Mouse (Mus musculus) hindbrain, embryonic 16.5 days (tissue): ENCODE measurements at regions not wholly inside any gene's neighbourhood (a gene's known extent, or its start where the extent isn't known, plus 50 kb on each side); places are given as distances from the start of the nearest gene placed in this dataset.

Source experiments
- ATAC-seq: fragments of 200-750 bp; cut with Nextera tagmentation; 2 replicates; pipeline ENCODE4 v1.8.0; 2017; ENCODE audit warnings: moderate TSS enrichment, moderate library complexity
- H3K27ac ChIP-seq: fragments of 300-500 bp; sonication (generic); 2 replicates; pipeline ENCODE4 v1.5.1; 2014; ENCODE audit warnings: low read depth, mild to moderate bottlenecking, control low read depth, low read length, moderate library complexity
- H3K27me3 ChIP-seq: fragments of 300-500 bp; sonication (generic); replicated peaks from 2 replicates; pipeline ENCODE4 v1.6.1; 2014; ENCODE audit warnings: low read length; ENCODE audit not compliant: control insufficient read depth, insufficient read depth
- H3K36me3 ChIP-seq: fragments of 300-500 bp; sonication (generic); 2 replicates; pipeline ENCODE4 v1.6.1; 2014; ENCODE audit warnings: mild to moderate bottlenecking, low read length, moderate library complexity, mixed read lengths; ENCODE audit not compliant: control insufficient read depth, insufficient read depth
- H3K4me1 ChIP-seq: fragments of 300-500 bp; sonication (generic); 2 replicates; pipeline ENCODE4 v1.6.1; 2014; ENCODE audit warnings: low read depth, low read length; ENCODE audit not compliant: control insufficient read depth, insufficient read depth
- H3K4me2 ChIP-seq: fragments of 300-500 bp; sonication (generic); 2 replicates; pipeline ENCODE4 v1.6.1; 2014; ENCODE audit warnings: mild to moderate bottlenecking, low read length, control low read depth, moderate library complexity
- H3K4me3 ChIP-seq: fragments of 300-500 bp; sonication (generic); 2 replicates; pipeline ENCODE4 v1.5.1; 2014; ENCODE audit warnings: mild to moderate bottlenecking, low read length, control low read depth, moderate library complexity
- H3K9ac ChIP-seq: fragments of 300-500 bp; sonication (generic); 2 replicates; pipeline ENCODE4 v1.6.1; 2014; ENCODE audit warnings: low read depth, mild to moderate bottlenecking, control low read depth, low read length, moderate library complexity
- H3K9me3 ChIP-seq: fragments of 300-500 bp; sonication (generic); 2 replicates; pipeline ENCODE4 v1.6.1; 2014; ENCODE audit warnings: mild to moderate bottlenecking, low read length, moderate library complexity; ENCODE audit not compliant: control insufficient read depth
- WGBS: fragments of 180-500 bp; shearing (Covaris S2); extraction: QIAGEN DNeasy Blood & Tissue Kit; methylation state at CpG from one replicate; pipeline ENCODE4 v1.1.7; 2014; 5-methylcytosine and 5-hydroxymethylcytosine counted together

DNA sequence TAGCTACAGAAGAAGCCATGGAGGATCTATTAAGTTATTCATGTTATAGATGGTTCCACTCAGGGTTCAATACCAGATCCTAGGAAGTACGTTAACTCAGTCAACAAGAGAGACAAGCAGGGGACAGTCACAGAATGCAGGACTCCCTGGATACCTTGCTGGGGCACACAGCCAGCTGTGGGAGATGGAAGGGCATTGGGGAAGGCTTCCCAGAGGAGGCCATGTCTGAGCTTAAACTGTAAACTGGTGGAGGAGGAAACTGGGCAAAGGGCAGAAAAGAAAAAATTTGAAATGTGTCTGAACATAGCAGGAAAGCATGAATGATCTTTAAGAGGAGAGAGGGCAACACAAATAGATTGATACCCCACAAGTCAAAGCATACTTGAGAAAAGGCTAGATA is 229.5 kb downstream of the Emx2 start:
- no peaks in the 10 kb centered on the region for H3K27me3 ChIP-seq
- no peak for ATAC-seq
- H3K36me3 ChIP-seq: no peaks in the 10 kb centered on the region
- H3K4me3 ChIP-seq: no peak overlapping the region
- 83% methylated on average over 1 of the region's 1 CpGs for WGBS
- H3K4me2 ChIP-seq: no peak overlapping the region
- no peaks in the 10 kb centered on the region for H3K9me3 ChIP-seq
- H3K4me1 ChIP-seq: no peaks in the 10 kb centered on the region
- no peak overlapping the region for H3K9ac ChIP-seq
- H3K27ac ChIP-seq: no peak overlapping the region

DNA sequence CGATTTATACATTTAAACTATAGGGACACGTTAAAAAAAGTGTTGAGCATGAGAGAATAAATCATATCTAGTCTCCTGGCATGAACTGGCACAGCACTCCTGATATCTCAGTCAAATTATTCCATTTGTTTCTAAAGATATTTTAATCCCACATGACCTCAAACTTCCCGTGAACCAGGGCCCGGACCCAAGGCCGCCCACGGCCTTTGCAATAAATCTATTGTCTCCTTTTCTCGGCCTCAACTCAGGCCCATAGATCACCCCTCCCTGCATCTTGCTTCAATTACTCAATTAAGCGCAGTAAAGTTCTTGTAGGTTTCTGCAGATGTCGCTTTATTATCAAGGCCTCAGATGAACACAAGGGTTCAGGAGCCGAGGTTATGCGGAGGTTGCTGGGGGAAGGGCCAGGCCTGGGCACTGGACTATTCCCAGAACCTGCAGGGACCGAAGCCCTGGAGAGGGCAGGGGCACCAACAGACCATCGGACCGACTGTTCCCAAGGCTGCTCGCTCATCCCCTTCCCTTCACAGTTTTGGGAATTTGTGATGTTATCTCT is 233.4 kb downstream of the Emx2 start:
- Histone ChIP-seq H3K4me1 (no peaks in the 10 kb centered on the region), H3K27ac (no peak overlapping the region), H3K4me3 (no peak overlapping the region), H3K36me3 (no peaks in the 10 kb centered on the region), H3K4me2 (no peak overlapping the region), H3K9ac (no peak overlapping the region), H3K9me3 (no peaks in the 10 kb centered on the region), H3K27me3 (no peaks in the 10 kb centered on the region)
- no peak for ATAC-seq
- 70% methylated on average over 15 of the region's 15 CpGs for WGBS

DNA sequence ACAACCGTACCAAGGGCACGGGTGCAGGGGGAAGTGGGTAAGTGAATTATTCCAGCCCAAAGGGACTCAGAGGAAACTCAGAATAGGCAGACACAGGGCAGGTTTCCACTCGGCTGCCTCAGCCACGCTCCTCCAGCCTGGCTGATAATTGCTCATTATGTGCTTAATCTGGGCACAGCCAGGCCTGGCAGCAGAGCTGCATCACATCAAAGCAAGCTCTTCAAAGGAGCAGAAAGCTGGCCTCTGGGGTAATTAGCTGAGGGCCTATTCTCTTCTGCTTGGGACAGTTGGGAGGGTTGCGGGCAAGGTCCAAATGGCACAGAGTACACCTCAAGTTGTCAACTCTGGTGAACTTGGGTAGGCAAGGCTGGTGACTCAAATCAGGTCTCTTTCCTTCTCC is 239.5 kb downstream of the Emx2 start:
- no peak overlapping the region for H3K9ac ChIP-seq
- H3K4me3 ChIP-seq: no peak overlapping the region
- H3K27ac ChIP-seq: no peak overlapping the region
- ATAC-seq: peak; percentile 85
- H3K4me1 ChIP-seq: no peaks in the 10 kb centered on the region
- no peaks in the 10 kb centered on the region for H3K9me3 ChIP-seq
- H3K27me3 ChIP-seq: no peaks in the 10 kb centered on the region
- H3K36me3 ChIP-seq: no peaks in the 10 kb centered on the region
- H3K4me2 ChIP-seq: no peak overlapping the region
- 28% methylated on average over 5 of the region's 5 CpGs for WGBS

DNA sequence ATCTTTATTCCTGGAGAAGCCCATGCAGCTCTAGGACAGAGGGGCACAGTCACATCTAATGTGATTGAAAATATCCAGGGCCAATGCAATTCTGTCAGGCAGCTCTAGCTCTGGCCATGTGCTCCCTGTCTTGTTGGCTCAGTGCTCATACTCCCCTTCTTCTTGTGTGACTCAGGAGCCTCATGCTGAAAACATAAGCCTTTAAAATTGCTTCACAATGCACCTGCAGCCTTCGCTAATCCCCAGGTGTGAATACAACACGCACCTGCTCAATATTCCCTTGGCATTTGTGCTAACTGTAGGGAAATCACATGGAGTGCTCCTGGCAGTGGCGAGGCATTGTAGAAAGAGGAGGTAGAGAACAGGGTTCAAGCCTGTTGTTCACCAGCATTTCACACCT is 242.0 kb downstream of the Emx2 start:
- no peaks in the 10 kb centered on the region for H3K27me3 ChIP-seq
- no peak for ATAC-seq
- no peak overlapping the region for H3K4me2 ChIP-seq
- H3K27ac ChIP-seq: no peak overlapping the region
- WGBS: 63% methylated on average over 3 of the region's 3 CpGs
- H3K4me3 ChIP-seq: no peak overlapping the region
- H3K36me3 ChIP-seq: no peaks in the 10 kb centered on the region
- H3K9me3 ChIP-seq: no peaks in the 10 kb centered on the region
- no peak overlapping the region for H3K9ac ChIP-seq
- H3K4me1 ChIP-seq: no peaks in the 10 kb centered on the region

DNA sequence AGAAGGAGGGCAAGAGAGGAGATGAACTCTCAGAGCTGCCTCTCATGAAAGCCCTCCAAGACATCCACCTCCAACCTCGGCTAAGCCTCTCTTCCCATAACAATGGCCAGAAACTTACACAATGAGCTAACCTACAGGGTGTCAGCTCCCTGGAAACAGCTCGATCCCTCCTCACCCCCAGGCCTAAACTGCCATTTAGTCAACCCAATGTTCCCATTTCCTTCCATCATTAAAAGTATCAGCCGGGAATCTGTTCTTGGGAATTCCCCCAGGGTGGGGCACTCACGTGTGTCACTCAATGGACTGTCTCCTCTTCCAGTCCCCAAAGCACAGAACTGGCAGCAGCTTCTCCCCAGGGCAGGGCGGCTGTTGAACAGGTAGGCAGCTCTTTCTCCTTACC is 236.3 kb downstream of the Rab11fip2 start:
- no peaks in the 10 kb centered on the region for H3K36me3 ChIP-seq
- H3K9me3 ChIP-seq: no peaks in the 10 kb centered on the region
- H3K9ac ChIP-seq: no peak overlapping the region
- 38% methylated on average over 5 of the region's 5 CpGs for WGBS
- no peak overlapping the region for H3K27ac ChIP-seq
- no peaks in the 10 kb centered on the region for H3K27me3 ChIP-seq
- ATAC-seq: no peak
- H3K4me3 ChIP-seq: no peak overlapping the region
- H3K4me1 ChIP-seq: no peaks in the 10 kb centered on the region
- no peak overlapping the region for H3K4me2 ChIP-seq

DNA sequence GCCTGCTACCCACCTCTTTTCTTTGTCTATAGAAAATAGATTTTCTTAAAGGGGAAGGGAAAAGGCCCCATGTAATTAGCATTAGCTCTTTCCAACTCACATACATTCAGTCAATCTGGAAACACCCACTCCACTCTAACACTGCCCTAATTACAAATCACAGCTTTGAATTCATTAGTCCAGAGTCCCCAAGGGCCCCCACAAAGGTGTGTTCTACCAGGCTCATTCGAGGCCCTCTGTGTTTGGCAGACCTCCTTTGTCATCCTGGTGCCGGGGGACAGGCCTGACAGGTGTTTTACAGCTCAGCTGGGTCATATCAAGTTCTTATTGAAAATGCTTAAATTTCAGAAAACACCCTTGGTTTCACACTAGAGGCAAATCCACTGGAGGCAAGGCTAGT is 234.3 kb downstream of the Rab11fip2 start:
- Histone ChIP-seq H3K36me3 (no peaks in the 10 kb centered on the region), H3K27ac (no peak overlapping the region), H3K9me3 (no peaks in the 10 kb centered on the region), H3K27me3 (no peaks in the 10 kb centered on the region), H3K4me3 (no peak overlapping the region), H3K9ac (no peak overlapping the region), H3K4me1 (no peaks in the 10 kb centered on the region), H3K4me2 (no peak overlapping the region)
- WGBS: 45% methylated on average over 2 of the region's 2 CpGs
- no peak for ATAC-seq

DNA sequence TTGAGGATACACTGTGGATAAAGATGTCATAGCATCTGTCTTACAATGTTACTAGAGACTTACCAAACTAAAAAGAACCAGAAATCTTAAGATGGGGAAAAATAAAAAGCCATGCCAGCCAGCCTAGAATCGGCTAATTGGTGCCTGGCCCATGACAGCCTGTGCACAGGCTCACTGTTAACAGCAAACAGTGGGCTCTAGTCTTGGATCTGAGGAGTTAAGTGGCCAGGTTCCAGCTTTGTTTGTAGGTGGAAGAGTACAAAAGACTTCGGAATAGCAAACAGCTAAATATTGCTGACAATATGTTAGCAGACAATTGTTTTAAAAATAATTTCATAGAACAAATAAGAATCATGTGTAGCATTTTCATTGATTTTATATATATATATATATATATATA is 228.4 kb downstream of the Rab11fip2 start:
- Histone ChIP-seq H3K9ac (no peak overlapping the region), H3K9me3 (no peaks in the 10 kb centered on the region), H3K4me2 (no peak overlapping the region), H3K36me3 (no peaks in the 10 kb centered on the region), H3K27ac (no peak overlapping the region), H3K4me3 (no peak overlapping the region), H3K27me3 (no peaks in the 10 kb centered on the region), H3K4me1 (no peaks in the 10 kb centered on the region)
- 86% methylated on average over 2 of the region's 2 CpGs for WGBS
- no peak for ATAC-seq

DNA sequence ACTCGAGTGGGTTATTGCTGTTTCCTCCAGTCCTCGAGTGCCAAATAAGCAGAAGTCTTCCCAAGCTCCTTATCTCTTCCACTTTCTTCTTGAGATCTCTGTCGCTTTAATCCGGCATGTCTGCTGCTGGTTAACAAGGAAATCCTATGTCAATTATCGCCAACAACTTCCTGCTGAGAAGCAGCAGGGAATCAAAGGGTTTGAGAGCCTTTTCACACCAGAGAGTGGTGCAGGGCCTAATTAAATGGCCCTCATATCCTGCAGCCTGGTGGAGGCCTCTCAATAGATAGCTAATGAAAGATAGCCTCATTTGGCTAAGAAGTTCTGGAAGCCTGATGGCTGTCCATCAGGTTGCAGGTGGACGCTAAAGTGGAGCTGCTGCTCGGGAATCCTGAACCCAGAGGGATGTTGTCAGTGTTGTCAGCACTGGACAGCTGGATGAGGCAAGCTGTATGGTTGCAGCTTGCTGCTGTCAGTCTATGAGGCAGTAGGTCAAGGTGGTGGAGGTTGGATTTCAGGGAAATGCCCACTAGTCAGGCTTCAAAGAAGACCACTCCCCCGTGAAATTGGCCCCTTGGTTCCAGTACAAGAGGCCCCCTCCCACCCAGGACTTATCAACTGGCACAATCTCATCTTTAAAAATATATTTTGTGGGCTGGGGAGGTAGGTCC is 225.5 kb downstream of the Rab11fip2 start:
- H3K4me3 ChIP-seq: no peak overlapping the region
- no peaks in the 10 kb centered on the region for H3K4me1 ChIP-seq
- H3K27me3 ChIP-seq: no peaks in the 10 kb centered on the region
- H3K9ac ChIP-seq: no peak overlapping the region
- 13% methylated on average over 8 of the region's 8 CpGs for WGBS
- peaks cover 4% of the 10 kb centered on the region for H3K9me3 ChIP-seq
- H3K36me3 ChIP-seq: no peaks in the 10 kb centered on the region
- no peak overlapping the region for H3K27ac ChIP-seq
- no peak for ATAC-seq
- H3K4me2 ChIP-seq: no peak overlapping the region

DNA sequence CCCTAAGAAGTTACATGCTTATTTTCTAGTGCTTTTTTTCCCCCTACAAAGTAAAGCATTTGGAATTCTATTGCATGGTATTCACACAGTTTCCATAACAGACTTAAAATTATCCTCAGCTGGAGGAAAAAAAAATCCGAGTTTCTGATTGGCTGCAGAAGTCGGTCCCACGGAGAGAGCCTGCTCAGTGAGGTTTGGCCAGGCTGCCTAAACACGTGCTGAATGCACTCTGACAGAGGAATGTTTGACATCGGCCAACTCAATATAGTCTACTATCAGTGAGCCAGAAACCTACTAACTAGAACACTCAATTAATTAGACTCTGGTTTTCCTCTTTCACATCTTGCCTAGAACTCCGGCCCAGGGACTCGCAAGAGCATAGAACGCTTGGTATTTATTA is 204.9 kb downstream of the Rab11fip2 start:
- Histone ChIP-seq H3K9me3 (no peaks in the 10 kb centered on the region), H3K4me1 (no peaks in the 10 kb centered on the region), H3K36me3 (no peaks in the 10 kb centered on the region), H3K27me3 (no peaks in the 10 kb centered on the region), H3K4me2 (no peak overlapping the region), H3K27ac (no peak overlapping the region), H3K9ac (no peak overlapping the region), H3K4me3 (no peak overlapping the region)
- ATAC-seq: no peak
- WGBS: 68% methylated on average over 8 of the region's 8 CpGs
